Mouse (Mus musculus): Measurements from ENCODE around the gene Gdpgp1. TPM values are rescaled to one million over a fixed set of nuclear protein-coding genes. Genes with fewer than 3 reads are reported as not detected.

Gdpgp1 gene
- polyA plus RNA-seq, 1 experiment, result 3.9 TPM

- no peaks in the 10 kb centered on the region for H3K27me3 ChIP-seq (ENCODE audit: control insufficient read depth, insufficient read depth, low read length)
- peak overlapping the region; percentile 26; the same call in 1 of the 2 replicates for H3K27ac ChIP-seq (ENCODE audit: insufficient read depth, low read length)
- DNase-seq, result peak; percentile 29 to 37
- 57% methylated on average over 12 of the region's 12 CpGs for WGBS
- peaks cover 3% of the 10 kb centered on the region; the same call in 1 of the 2 replicates for H3K4me1 ChIP-seq (ENCODE audit: control insufficient read depth, insufficient read depth, low read length)
- peak overlapping the region; percentile 60 for H3K4me3 ChIP-seq (replicated peaks; ENCODE audit: insufficient read depth, low read depth, low read length)
- TF ChIP-seq POLR2A (IDR thresholded peaks at IDR 0.05; ENCODE audit: borderline replicate concordance, insufficient read depth, low read length) (no peak), CTCF (IDR thresholded peaks at IDR 0.05; ENCODE audit: borderline replicate concordance, insufficient read depth, low read depth, low read length) (no peak)
Measured at GRCm38 (mm10) chr7:80187501-80187900, 45.2 kb upstream of the Gdpgp1 start.

DNA sequence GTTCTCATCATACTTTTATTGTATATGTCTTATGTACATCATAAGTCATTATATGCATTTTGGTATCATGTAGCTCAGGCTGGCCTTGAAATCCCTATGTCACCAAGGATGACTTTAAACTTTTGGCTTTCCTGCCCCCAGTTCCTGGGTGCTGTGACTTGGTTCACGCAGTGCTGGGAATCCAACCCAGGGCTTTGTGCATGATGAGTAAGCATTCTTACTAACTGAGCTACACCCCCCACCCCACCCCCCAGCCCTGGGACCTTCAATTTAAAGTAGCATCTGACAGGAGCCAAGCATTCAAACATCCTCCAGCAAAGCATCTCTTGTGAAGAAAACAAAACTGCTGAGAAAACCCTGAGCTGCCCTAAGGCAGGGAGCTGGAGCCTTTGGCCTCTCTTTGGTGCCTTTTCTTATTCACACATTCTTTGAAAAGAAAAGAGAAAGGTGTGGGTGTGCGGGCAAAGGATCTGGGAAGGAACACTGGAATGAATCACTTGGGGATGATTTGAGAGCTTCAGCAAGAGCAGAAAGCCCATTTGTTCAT lies 44.0 kb upstream of the Gdpgp1 start:
- Histone ChIP-seq H3K4me3 (replicated peaks; ENCODE audit: insufficient read depth, low read depth, low read length) (no peak overlapping the region), H3K27me3 (ENCODE audit: control insufficient read depth, insufficient read depth, low read length) (no peaks in the 10 kb centered on the region), H3K27ac (ENCODE audit: insufficient read depth, low read length) (no peak overlapping the region), H3K4me1 (ENCODE audit: control insufficient read depth, insufficient read depth, low read length) (peaks cover 3% of the 10 kb centered on the region; the same call in 1 of the 2 replicates)
- TF ChIP-seq POLR2A (IDR thresholded peaks at IDR 0.05; ENCODE audit: borderline replicate concordance, insufficient read depth, low read length) (no peak), CTCF (IDR thresholded peaks at IDR 0.05; ENCODE audit: borderline replicate concordance, insufficient read depth, low read depth, low read length) (no peak)
- 95% methylated on average over 2 of the region's 2 CpGs for WGBS
- DNase-seq, result no peak

- no peak overlapping the region for H3K27ac ChIP-seq (ENCODE audit: insufficient read depth, low read length)
Measured at GRCm38 (mm10) chr7:80189147-80189933, 43.3 kb upstream of the Gdpgp1 start.

DNA sequence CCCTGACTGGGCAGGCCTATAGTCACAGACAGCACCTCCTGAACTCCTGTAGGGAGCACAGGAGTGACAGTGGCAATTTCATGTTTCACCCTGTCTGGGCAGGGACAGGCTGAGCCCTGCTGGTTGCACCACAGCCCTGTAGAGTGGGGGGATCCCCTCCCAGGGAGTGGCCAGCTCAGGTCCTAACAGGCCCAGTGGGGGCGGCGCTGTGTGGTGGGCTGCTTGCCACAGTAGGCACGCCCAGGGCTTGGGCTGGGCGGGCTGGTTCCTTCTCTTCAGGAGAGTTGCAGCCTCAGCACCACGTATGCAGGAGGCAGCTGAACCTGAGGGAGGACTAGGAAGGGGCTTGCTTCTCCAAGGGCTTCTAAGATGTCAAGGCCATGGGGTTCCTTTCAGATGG lies 41.2 kb upstream of the Gdpgp1 start:
- DNase-seq, result no peak
- peaks cover 3% of the 10 kb centered on the region; the same call in 1 of the 2 replicates for H3K4me1 ChIP-seq (ENCODE audit: control insufficient read depth, insufficient read depth, low read length)

More at GRCm38 (mm10) chr7:80189147-80189933, 43.3 kb upstream of the Gdpgp1 start:
- TF ChIP-seq POLR2A (IDR thresholded peaks at IDR 0.05; ENCODE audit: borderline replicate concordance, insufficient read depth, low read length) (no peak), CTCF (IDR thresholded peaks at IDR 0.05; ENCODE audit: borderline replicate concordance, insufficient read depth, low read depth, low read length) (no peak)
- no peak for DNase-seq
- Histone ChIP-seq H3K4me1 (ENCODE audit: control insufficient read depth, insufficient read depth, low read length) (peaks cover 3% of the 10 kb centered on the region; the same call in 1 of the 2 replicates), H3K27me3 (ENCODE audit: control insufficient read depth, insufficient read depth, low read length) (no peaks in the 10 kb centered on the region), H3K4me3 (replicated peaks; ENCODE audit: insufficient read depth, low read depth, low read length) (no peak overlapping the region)
- 50% methylated on average over 11 of the region's 11 CpGs for WGBS

GRCm38 (mm10) chr7:80192226-80193061 lies 40.2 kb upstream of the Gdpgp1 start:
- H3K4me3 ChIP-seq (replicated peaks; ENCODE audit: insufficient read depth, low read depth, low read length), result no peak overlapping the region
- DNase-seq, result no peak
- 28% methylated on average over 16 of the region's 16 CpGs for WGBS
- TF ChIP-seq POLR2A (IDR thresholded peaks at IDR 0.05; ENCODE audit: borderline replicate concordance, insufficient read depth, low read length), result no peak
- H3K27ac ChIP-seq (ENCODE audit: insufficient read depth, low read length), result no peak overlapping the region
- H3K4me1 ChIP-seq (ENCODE audit: control insufficient read depth, insufficient read depth, low read length), result peaks cover 5% of the 10 kb centered on the region
- H3K27me3 ChIP-seq (ENCODE audit: control insufficient read depth, insufficient read depth, low read length), result no peaks in the 10 kb centered on the region

More for the DNA sequence above, 41.2 kb upstream of the Gdpgp1 start:
- Histone ChIP-seq H3K27me3 (ENCODE audit: control insufficient read depth, insufficient read depth, low read length) (no peaks in the 10 kb centered on the region), H3K27ac (ENCODE audit: insufficient read depth, low read length) (no peak overlapping the region), H3K4me3 (replicated peaks; ENCODE audit: insufficient read depth, low read depth, low read length) (no peak overlapping the region)
- WGBS, result 63% methylated on average over 5 of the region's 5 CpGs
- no peak for TF ChIP-seq CTCF (IDR thresholded peaks at IDR 0.05; ENCODE audit: borderline replicate concordance, insufficient read depth, low read depth, low read length)
- no peak for TF ChIP-seq POLR2A (IDR thresholded peaks at IDR 0.05; ENCODE audit: borderline replicate concordance, insufficient read depth, low read length)

DNA sequence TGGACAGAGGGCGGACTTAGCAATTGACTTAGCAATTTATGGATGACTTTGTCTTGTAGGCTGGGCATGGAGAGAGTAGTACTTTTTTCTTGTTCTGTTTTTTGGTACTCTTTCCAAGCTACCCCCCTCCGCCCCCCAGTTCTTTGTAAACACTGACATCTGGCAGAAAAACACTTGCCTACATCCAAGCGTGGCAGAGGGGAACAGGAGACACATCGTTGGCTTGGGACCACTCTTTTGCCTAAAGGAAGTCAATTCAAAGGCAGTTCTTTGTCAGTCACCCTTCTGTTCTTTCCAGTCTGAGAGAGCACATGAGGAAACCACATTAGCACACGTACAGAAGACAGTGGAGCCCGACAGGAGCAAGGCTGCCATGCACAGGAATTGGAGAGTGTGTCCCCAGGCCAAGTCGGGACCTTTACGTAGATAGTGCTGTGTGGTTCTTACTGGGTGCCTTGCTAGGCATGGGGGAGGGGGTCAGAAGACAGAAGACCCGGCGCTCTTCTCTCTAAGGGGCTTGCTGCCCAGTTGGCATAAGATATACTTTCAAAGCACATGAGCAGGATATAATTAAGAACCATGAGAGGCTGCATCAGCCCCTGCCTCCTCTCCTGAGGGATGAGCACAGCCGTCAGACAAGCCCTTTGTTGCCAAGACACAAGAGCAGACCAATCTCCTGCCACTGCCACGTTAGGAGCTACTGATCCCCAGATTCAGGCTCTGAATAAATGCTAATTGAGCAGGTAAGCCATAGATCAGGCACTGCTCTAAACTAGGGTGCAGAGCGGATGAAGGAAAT lies 38.5 kb upstream of the Gdpgp1 start:
- no peak for TF ChIP-seq POLR2A (IDR thresholded peaks at IDR 0.05; ENCODE audit: borderline replicate concordance, insufficient read depth, low read length)
- no peak for TF ChIP-seq CTCF (IDR thresholded peaks at IDR 0.05; ENCODE audit: borderline replicate concordance, insufficient read depth, low read depth, low read length)
- Histone ChIP-seq H3K4me3 (replicated peaks; ENCODE audit: insufficient read depth, low read depth, low read length) (no peak overlapping the region), H3K4me1 (ENCODE audit: control insufficient read depth, insufficient read depth, low read length) (peaks cover 3% of the 10 kb centered on the region; the same call in 1 of the 2 replicates), H3K27ac (ENCODE audit: insufficient read depth, low read length) (no peak overlapping the region), H3K27me3 (ENCODE audit: control insufficient read depth, insufficient read depth, low read length) (no peaks in the 10 kb centered on the region)
- 56% methylated on average over 13 of the region's 13 CpGs for WGBS
- DNase-seq, result no peak

DNA sequence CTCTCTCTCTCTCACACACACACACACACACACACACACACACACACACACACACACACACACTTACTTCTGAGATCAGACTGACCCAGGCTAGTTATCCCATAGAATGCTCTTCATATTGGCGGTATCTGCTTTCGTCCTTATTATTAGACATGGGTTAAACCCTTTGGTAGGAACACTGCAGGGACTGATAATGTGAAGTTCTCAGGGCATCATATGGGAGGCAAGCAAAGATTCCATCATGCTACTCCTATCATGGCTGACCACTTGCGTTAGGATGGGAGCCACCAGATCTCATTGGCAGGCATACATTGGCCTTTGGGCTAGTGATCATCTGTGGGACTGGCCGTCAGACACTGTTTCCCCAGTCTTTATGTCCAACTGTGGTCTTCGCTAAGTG lies 37.5 kb upstream of the Gdpgp1 start:
- 89% methylated on average over 5 of the region's 5 CpGs for WGBS
- Histone ChIP-seq H3K4me3 (replicated peaks; ENCODE audit: insufficient read depth, low read depth, low read length) (no peak overlapping the region), H3K27me3 (ENCODE audit: control insufficient read depth, insufficient read depth, low read length) (no peaks in the 10 kb centered on the region), H3K27ac (ENCODE audit: insufficient read depth, low read length) (no peak overlapping the region), H3K4me1 (ENCODE audit: control insufficient read depth, insufficient read depth, low read length) (peaks cover 3% of the 10 kb centered on the region; the same call in 1 of the 2 replicates)
- TF ChIP-seq POLR2A (IDR thresholded peaks at IDR 0.05; ENCODE audit: borderline replicate concordance, insufficient read depth, low read length), result no peak
- no peak for DNase-seq
